Mouse (Mus musculus) mature B cell (primary cell): Measurements from ENCODE around the gene Ctsw.

Source experiments
- in situ Hi-C: fragments of 300-500 bp; cut with MboI; formaldehyde crosslinking; loops from 2 replicates; pipeline ENCODE4 v1.14.3; 2019

The Ctsw gene

GRCm38 (mm10) chr19:5487768-5488550 lies 19.7 kb upstream of the Ctsw start, which contains the start of gene Mus81:
Gene Mus81 (minus strand): TSS chr19:5488402.
- in situ Hi-C loops: no loop called here

DNA sequence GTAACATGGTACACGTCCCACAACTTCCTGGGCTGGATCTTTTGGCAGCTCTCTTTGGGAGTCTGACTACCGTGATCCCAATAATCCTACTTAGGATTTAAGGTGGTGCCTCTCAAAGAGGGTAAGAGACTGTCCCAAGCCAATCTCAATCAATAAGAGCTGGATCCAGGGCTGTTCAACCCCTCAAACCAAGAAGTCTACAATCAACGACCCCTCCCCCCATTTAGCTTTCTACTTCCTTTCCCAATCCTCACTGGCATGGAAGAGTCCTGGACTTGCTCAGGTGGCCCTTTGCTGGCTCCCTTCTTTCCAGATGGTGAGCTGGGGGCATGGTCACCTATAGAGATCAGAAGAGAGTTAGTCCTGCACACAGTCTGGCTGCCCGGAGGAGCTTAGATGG lies 18.5 kb upstream of the Ctsw start:
- in situ Hi-C loops: no loop called here

GRCm38 (mm10) chr19:5486286-5486685 lies 18.0 kb upstream of the Ctsw start:
- in situ Hi-C loops: no loop called here

GRCm38 (mm10) chr19:5485821-5486220 lies 17.5 kb upstream of the Ctsw start:
- in situ Hi-C loops: no loop called here

DNA sequence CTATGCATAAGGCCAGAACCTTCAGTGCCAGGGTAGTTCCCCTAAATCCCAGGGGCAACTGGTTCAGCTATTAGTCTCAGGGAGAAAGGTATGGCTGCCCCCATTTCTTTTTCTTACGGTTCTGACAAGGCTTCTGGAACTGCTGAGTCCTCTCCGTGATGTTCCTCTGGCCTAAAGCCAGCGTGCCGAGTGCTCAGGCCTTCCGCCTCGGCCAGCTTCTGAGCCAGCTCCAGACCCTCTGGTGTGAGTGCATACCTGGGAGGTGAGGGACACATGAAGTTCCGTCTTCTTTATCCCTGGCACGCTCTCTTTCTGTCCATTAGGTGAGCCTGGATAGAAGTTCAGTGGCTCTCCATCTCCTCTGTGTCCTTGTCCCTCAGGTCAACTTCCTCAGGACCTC lies 17.1 kb upstream of the Ctsw start:
- in situ Hi-C loops: no loop called here

GRCm38 (mm10) chr19:5484496-5484895 lies 16.2 kb upstream of the Ctsw start:
- in situ Hi-C loops: no loop called here

DNA sequence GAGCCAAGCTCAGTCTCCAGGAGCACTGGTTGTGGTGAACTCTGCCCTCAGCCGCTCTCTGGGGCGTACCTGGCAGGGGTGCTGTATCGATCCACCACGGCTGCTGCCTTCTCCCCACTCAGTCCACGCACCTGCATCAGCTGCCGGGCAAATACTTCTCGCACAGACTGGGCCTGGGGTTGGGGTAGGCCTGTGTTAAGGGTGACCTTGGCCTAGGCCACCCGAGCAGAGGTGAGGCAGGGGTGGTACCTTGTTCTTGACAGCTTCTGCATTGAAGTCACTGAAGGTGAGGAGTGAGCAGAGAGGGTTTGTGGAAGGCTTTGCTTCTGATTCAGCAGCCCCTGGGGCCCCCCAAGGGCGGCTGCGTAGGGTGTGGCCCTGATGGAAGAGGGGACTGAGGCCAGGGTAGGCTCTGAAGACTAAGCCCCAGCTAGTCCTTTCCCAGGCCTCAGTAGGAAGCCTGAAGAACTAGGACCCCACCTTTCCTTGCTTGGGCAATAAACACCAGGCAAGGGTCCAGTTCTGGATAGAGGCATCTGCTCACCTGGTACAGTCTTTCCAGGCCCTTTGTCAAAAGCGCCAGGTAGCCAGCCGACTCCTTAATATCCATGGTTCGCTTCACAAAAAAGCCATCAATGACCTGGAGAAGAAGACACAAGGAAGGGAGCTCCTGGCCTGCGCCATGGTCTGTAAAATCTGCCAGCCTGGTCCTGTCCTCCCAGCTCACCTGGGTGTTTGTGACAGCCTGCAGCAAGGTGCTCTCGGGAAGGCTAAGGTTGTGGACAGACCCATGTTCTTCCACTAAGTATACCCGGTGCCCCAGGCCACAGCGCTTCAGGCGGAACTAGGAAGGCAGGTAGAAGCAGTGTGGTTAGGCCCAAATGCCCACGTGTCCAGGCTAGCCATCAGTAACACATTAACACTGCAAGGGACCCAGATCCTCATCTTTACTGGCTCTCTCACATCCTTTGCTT lies 15.4 kb upstream of the Ctsw start:
- in situ Hi-C loops: no loop called here

- in situ Hi-C loops: no loop called here
These were observed 13.1 kb upstream of the Ctsw start for GRCm38 (mm10) chr19:5481398-5481797.

DNA sequence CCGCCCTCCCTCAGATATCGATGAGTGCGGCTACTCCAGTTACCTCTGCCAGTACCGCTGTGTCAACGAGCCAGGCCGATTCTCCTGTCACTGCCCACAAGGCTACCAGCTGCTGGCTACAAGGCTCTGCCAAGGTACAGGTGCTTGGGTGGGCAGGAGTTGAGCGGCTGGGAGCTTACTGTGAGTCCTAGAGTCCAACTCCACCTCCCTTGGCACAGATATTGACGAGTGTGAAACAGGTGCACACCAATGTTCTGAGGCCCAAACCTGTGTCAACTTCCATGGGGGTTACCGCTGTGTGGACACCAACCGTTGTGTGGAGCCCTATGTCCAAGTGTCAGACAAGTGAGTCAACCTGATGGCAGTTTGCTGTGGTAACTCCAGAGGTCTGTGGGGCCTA lies 11.7 kb upstream of the Ctsw start:
- in situ Hi-C loops: no loop called here

- in situ Hi-C loops: no loop called here
These were observed 9.5 kb upstream of the Ctsw start for GRCm38 (mm10) chr19:5477668-5478300.

DNA sequence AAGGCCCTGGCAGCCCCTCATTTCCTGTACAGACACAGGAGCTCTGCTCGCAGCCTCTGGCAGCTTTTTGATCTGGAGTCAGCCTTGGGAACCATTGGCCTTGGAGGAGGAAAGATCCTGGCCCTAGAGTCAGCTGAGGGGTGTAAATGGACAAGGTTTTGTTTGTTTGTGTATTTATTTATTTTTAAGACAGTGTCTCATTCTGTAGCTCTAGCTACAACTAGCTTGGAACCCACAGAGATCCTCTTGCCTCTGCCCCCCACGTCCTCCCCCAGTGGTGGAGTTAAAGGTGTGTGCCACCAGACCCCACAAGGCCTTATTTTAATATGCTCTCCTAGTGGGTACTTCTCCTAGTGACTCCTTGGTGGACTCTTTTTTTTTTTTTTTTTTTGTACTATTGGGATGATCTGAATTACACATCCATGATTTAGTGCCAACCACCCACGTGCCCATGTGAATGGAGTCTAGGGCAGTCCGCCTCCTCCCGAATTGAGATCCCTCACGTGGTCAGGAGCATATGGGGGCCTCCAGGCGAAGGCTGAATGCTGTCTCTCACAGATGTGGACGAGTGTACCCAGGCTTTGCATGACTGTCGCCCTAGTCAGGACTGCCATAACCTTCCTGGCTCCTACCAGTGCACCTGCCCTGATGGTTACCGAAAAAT lies 8.8 kb upstream of the Ctsw start:
- in situ Hi-C loops: no loop called here

DNA sequence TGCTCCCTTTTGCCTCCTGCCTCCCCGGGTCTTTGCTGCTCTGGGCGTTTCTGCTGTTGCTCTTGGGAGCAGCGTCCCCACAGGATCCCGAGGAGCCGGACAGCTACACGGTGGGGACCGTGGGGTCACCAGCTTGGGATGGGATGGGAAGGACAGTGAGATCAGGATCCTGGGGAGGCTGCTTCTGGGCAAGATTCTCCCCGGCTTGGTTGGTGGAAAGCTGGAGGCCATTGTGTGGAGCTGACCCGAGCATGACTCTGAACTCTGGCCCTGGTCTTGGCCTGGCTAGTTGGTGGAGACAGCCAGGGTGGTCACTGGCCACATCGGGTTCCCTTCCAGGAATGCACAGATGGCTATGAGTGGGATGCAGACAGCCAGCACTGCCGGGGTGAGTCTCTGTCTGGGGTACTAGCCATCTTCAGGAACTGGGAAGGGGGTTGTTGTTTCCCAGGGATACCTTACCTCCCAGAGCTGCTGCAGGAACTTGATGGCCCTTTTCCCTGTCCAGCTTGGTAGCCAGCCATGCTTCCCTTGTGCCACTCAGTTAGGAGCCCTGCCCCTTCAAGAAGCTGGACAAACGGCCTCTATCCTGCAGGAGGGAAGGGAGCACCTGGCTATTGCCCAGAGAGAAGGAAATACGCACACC lies 6.9 kb upstream of the Ctsw start:
- in situ Hi-C loops: no loop called here

GRCm38 (mm10) chr19:5474281-5475068 lies 6.2 kb upstream of the Ctsw start:
- in situ Hi-C loops: no loop called here

GRCm38 (mm10) chr19:5473720-5474119 lies 5.4 kb upstream of the Ctsw start, which contains the start of gene Efemp2:
Gene Efemp2 (plus strand): TSS chr19:5473954.
- in situ Hi-C loops: no loop called here

DNA sequence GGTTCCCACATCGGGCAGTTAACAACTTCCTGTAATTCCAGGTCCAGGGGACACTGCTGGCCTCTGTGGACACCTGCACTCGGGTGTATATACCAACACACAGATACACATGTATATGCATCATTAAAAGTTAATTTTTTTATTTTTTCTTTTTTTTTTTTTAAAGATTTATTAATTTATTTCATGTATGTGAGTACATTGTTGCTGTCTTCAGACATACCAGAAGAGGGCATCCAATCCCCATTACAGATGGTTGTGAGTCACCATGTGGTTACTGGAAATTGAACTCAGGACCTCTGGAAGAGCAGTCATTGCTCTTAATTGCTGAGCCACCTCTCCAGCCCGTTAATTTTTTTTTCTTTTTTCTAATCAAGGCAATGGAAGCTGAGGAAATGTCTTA lies 4.5 kb upstream of the Ctsw start:
- in situ Hi-C loops: no loop called here

- in situ Hi-C loops: no loop called here
These were observed 3.5 kb upstream of the Ctsw start for GRCm38 (mm10) chr19:5471846-5472245.

GRCm38 (mm10) chr19:5466916-5467500 lies 1.3 kb downstream of the Ctsw start:
- in situ Hi-C loops: no loop called here

DNA sequence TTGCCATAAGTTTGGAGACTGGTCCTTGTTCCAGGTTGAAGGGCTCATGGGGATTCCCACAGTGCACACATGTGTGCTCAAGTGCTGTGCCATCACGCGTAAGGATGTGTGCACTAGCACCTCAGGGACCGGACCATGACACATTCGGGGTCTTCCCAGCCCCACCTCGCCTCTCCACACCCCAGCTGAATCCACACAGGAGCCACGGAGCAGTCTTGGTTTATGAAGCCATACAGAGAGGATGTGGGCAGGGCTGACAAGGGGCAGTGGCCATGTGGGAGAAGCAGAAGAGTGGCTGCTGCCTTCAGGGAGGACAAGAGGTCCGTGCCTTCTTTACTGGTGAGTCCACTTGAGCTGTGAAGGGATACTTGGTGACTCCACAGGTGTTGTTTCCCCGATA lies 3.3 kb downstream of the Ctsw start:
- in situ Hi-C loops: no loop called here

GRCm38 (mm10) chr19:5463791-5464562 lies 4.3 kb downstream of the Ctsw start:
- in situ Hi-C loops: no loop called here
